Mouse (Mus musculus) adrenal gland, adult 8-10 months (tissue): ENCODE data around the gene Bckdhb. TPM values are rescaled to one million over a fixed set of nuclear protein-coding genes. Genes with fewer than 3 reads are reported as not detected.
A peak's percentile ranks its signal among the peaks of the same experiment; 100 is the strongest.

ENCODE experiments used
- DNase-seq: peaks from one replicate; pipeline ENCODE4 v3.0.0; 2022
- total RNA-seq, 4 experiments: library from RNA; stranded (reverse); gene quantifications; 2 replicates each; pipeline ENCODE4 v1.2.4; 2022

Bckdhb gene
- total RNA-seq, 4 experiments from 2014 or later: 36.6 to 80.9 (median 60.9) TPM

DNA sequence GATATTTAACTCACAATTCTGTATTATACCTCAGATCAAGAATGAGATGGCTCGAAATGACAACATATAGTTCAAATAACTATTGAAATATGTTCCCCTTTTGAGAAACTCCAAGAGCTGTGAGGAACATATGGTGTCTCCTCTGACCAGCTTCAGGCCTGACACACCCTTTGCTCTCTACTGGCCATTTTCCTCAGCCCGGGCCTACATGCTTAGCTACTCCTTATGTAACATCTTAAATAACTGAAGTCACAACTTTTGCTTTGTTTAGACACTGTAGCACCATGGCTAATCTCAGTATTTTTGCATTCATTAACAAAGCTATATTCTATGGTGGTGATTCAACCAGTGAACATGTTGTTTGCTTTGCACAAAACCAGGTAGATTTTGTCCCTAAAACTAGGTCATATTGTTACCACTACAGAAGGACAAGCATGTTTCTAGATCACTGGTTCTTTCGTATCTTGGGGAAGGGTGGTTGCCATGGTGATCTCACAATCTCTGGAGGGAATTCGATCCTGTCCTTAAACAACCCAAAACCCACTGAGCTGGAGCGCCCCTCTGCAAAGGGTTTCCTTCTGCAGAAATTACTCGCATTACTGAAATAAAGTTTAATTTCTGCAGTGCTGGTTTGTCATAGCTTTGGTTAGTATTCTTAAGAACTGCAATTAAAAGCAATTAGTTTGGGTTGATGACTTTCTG lies 185.0 kb downstream of the Bckdhb start:
- DNase-seq: no peak

- DNase-seq: peak; percentile 5
Observed at GRCm38 (mm10) chr9:84110616-84111015, 185.7 kb downstream of the Bckdhb start.

DNA sequence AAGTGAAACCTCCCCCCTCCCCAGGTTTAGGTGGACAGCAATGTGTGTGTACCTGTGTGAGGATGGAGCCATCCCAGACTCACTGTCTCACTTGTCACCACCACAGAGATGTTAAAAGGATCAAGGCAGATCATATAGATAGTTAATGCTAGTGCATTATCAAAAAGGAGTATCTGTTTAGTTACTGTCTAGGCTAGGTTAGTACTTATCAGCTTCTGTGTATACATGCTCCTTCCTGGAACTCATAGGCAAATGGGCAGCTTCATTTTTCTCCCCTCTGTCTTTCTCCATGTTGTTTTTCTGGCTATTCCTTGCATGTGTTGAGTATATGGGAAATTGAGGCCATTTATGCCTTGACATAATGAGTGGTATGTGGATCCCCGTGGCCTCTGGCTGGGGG lies 187.4 kb downstream of the Bckdhb start:
- DNase-seq: no peak

DNA sequence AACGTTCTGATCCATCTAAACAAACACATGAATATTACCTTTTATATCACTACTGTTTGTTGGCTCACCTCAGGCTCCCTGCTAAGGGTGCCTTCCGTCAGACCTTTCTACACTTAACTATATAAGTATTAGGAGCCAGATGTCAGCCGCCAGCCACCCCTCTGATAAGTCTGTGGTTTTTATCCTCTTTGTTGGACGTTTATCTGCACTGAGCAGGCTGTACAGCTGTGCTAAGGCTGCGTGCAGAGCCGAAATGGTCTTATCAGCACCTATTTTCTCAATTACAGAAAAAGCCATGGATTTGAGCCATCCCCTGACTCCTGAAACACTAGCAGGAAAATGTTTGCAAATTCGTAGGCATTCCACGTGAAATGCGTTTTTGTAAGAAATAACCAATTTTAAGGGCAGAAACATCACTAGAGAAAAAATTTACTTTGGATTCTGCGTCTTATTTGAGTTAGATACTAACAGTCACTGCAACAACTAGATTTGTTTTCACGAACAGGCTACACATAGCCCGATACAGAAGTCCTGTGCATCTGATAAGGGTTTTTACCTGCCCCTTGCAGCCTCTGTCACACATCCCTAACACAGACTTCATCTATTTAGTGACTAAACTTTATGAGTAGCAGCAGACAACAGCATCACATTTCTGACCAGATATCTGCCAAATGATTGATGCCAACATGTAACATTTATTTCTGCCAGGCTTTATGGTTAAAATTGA lies 188.1 kb downstream of the Bckdhb start:
- DNase-seq: no peak

DNA sequence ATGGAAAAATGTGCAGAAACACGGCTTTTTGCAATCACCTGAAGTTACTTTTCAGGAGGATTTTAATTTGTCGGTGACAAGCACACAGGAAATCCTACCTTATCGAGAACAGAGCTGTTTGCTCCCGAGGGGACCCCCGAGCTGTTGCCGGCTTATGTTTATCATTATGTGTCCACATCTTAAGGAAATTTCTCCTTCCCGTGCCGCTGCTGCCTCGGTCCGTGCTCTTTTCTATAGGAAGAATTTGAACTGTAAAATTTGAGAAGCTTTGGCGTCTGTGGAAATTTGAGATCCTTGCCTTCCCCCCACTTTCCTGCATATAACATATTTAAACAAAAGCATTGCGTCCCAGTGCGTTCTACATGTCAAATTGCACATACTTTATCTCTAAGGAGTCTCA lies 189.3 kb downstream of the Bckdhb start:
- DNase-seq: no peak

DNA sequence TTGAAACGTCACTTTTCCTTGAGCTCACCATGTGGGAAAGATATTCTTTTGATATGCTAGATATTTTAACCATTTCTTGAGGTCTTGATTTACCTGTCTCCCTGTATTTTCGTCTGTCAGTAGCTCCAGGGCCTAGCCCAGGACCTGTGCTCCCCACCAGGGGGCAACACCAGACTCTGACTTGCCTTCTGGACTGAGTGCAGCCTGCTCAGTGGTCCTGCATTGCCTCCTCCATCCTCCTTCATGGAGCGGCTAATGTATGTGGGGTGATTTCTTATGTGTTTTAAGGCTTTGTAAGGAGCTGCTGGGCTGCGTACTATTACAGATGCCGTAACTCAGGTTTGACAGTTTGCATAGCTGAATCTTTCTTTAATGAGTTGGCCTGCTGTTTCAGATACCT lies 192.4 kb downstream of the Bckdhb start:
- no peak for DNase-seq

DNA sequence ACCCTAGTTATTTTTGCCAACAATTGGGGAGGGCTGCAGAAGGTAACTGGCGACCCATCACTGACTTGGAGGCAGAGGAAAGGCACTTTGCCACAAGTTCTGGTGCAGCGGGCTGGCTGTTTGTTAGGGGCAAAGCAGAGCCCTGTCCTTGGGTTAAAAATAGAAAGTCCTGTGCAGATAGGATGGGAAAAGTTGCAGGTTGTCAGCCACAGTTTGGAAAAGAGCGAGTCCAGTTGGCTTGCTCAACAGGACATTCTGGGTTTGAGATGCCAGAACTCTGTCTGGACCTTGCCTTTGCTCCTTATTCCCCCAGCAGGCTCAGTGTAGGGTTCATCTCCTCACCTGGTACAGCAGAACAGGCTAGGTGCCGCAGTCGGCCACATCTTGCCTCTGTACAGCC lies 200.1 kb downstream of the Bckdhb start:
- no peak for DNase-seq

- no peak for DNase-seq
Observed at GRCm38 (mm10) chr9:84130338-84130737, 205.4 kb downstream of the Bckdhb start.

GRCm38 (mm10) chr9:84135062-84135461 lies 210.1 kb downstream of the Bckdhb start:
- no peak for DNase-seq

DNA sequence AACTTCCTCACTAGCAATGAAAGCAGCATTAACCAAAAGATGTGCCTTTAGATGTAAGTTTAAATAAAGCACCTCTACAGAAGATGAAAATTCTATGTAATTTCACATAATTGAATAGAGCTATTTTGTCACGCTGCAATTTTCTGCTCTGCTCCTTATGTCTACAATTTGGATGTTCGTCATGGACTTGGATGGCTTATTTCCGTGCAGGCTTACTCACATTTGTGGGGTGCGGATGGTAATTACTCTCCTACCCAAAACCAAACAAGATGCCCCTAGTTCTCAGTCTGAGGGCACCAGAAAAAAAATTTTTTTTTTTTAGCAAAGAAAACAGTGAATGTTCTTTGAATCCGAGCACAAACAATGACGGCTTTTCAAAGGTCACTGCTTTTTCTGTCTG lies 212.2 kb downstream of the Bckdhb start:
- DNase-seq: no peak

DNA sequence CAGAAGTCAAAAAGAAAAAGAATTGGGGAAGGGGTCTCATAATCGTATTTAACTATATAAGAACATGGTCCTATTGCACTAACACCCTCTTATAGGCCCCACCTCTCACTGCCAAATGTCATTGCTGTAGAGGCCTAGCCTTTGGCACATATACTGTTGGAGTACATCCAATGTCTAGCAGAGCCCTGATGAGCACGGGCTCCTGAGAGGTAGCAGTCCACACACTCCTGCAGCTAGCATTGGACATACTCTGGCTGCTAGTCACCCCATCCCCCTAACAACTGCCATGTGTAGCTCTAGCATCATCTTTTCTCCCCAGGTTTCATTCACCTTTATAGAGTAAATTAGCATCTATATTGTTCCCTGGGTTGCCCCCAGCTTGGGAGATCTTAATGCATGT lies 223.2 kb downstream of the Bckdhb start:
- no peak for DNase-seq

Other genes starting within 250 kb of the Bckdhb start
- 1 to 10 TPM in 3 of 4 experiments, under 1 TPM in 1; 0.86 to 1.7 (median 1.4) TPM for gene Elovl4, start 118.9 kb upstream of the Bckdhb start, total RNA-seq
- 1 to 10 TPM in 2 of 4 experiments, under 1 TPM in 2; 0.54 to 3.2 (median 1.1) TPM for gene Ttk, start 90.5 kb upstream of the Bckdhb start, total RNA-seq